Mouse (Mus musculus) neural tube, embryonic 14.5 days (tissue): ENCODE results near the gene Glyctk. TPM values are rescaled to one million over a fixed set of nuclear protein-coding genes. Genes with fewer than 3 reads are reported as not detected.

Experiments
- ATAC-seq: fragments of 200-750 bp; cut with Nextera tagmentation; 2 replicates; pipeline ENCODE4 v1.8.0; 2017; ENCODE audit warnings: low read depth, mild to moderate bottlenecking, moderate TSS enrichment, moderate library complexity
- H3K27ac ChIP-seq: fragments of 300-500 bp; sonication (generic); 2 replicates; pipeline ENCODE4 v1.5.1; 2014; ENCODE audit warnings: low read depth, mild to moderate bottlenecking, control low read depth, low read length, moderate library complexity, mixed read lengths
- H3K27me3 ChIP-seq: fragments of 300-500 bp; sonication (generic); 2 replicates; pipeline ENCODE4 v1.6.1; 2014; ENCODE audit warnings: low read length; ENCODE audit not compliant: control insufficient read depth, insufficient read depth
- H3K36me3 ChIP-seq: fragments of 300-500 bp; sonication (generic); 2 replicates; pipeline ENCODE4 v1.6.1; 2014; ENCODE audit warnings: low read length, mixed read lengths; ENCODE audit not compliant: control insufficient read depth, insufficient read depth
- H3K4me1 ChIP-seq: fragments of 300-500 bp; sonication (generic); 2 replicates; pipeline ENCODE4 v1.6.1; 2014; ENCODE audit warnings: low read length; ENCODE audit not compliant: control insufficient read depth, insufficient read depth
- H3K4me2 ChIP-seq: fragments of 300-500 bp; sonication (generic); 2 replicates; pipeline ENCODE4 v1.6.1; 2014; ENCODE audit warnings: mild to moderate bottlenecking, low read depth, low read length, control low read depth
- H3K4me3 ChIP-seq: fragments of 300-500 bp; sonication (generic); 2 replicates; pipeline ENCODE4 v1.5.1; 2014; ENCODE audit warnings: low read depth, low read length, control low read depth, mixed read lengths
- H3K9ac ChIP-seq: fragments of 300-500 bp; sonication (generic); replicated peaks from 2 replicates; pipeline ENCODE4 v1.6.1; 2014; ENCODE audit warnings: low read depth, mild to moderate bottlenecking, control low read depth, low read length, mixed read lengths
- H3K9me3 ChIP-seq: fragments of 300-500 bp; sonication (generic); 2 replicates; pipeline ENCODE4 v1.6.1; 2016; ENCODE audit warnings: low read length; ENCODE audit not compliant: control insufficient read depth
- WGBS: fragments of 180-500 bp; shearing (Covaris S2); extraction: QIAGEN DNeasy Blood & Tissue Kit; methylation state at CpG from one replicate; pipeline ENCODE4 v1.1.7; 2014; 5-methylcytosine and 5-hydroxymethylcytosine counted together
- polyA plus RNA-seq: library from polyadenylated mRNA; unstranded; fragments of >200 nt; fragmentation: Nextera tagmentation; extraction: Ambion mirVana; gene quantifications from 2 replicates; pipeline ENCODE4 v1.2.1, GENCODE M21; 2014

The Glyctk gene
- polyA plus RNA-seq, 1 experiment from 2014 or later, result 3.3 TPM

DNA sequence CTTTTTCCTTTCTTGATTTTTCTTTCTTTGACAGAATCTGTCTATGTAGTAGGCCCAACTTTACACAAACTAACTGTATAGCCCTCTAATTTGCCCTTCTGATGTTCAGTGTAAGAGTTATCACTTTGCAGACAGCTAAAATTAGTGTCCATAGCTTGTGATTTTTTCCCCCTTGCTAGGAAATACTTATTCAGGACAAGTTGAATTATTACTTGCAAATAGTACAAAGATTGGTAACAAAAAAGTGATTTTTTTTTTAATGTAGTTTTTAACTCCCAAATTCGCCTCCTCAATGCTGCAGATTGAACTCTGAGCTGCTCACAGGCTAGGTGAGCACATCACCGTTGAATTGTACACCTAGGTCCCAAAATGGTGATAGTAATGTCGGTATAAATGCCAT, 22.0 kb upstream of the Glyctk start:
- no peaks in the 10 kb centered on the region for H3K27me3 ChIP-seq
- 89% methylated on average over 3 of the region's 3 CpGs for WGBS
- H3K36me3 ChIP-seq, result peaks cover 63% of the 10 kb centered on the region
- 0 out of 2 replicates have a peak, but pooled peaks cover 4% of the 10 kb centered on the region for H3K4me1 ChIP-seq
- no peaks in the 10 kb centered on the region for H3K9me3 ChIP-seq
- H3K27ac ChIP-seq, result no peak overlapping the region
- no peak overlapping the region for H3K4me2 ChIP-seq
- no peak overlapping the region for H3K9ac ChIP-seq
- H3K4me3 ChIP-seq, result no peak overlapping the region
- no peak for ATAC-seq

DNA sequence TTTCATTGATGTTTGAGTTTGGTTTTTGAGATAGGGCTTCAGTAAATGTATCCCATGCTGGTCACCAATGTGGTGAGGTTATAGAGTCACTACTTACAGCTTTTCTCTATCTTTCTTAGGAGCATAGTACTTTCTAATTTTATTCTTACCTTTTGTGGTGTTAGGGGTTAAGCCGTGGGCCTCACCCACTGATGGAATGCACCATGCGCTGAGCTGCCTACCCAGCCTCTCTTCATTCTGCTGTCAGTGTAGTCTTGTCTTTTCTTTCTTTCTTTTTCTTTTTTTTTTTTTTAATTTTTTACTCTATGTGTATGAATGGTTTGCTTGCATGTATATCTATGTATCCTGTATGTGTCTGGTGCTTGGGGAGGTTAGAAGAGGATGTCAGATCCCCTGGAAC, 21.5 kb upstream of the Glyctk start:
- Histone ChIP-seq H3K27me3 (no peaks in the 10 kb centered on the region), H3K9me3 (no peaks in the 10 kb centered on the region), H3K4me3 (no peak overlapping the region), H3K9ac (no peak overlapping the region), H3K27ac (no peak overlapping the region), H3K4me2 (no peak overlapping the region), H3K4me1 (0 out of 2 replicates have a peak, but pooled peaks cover 9% of the 10 kb centered on the region), H3K36me3 (peaks cover 59% of the 10 kb centered on the region)
- no peak for ATAC-seq
- WGBS, result 94% methylated on average over 2 of the region's 2 CpGs

DNA sequence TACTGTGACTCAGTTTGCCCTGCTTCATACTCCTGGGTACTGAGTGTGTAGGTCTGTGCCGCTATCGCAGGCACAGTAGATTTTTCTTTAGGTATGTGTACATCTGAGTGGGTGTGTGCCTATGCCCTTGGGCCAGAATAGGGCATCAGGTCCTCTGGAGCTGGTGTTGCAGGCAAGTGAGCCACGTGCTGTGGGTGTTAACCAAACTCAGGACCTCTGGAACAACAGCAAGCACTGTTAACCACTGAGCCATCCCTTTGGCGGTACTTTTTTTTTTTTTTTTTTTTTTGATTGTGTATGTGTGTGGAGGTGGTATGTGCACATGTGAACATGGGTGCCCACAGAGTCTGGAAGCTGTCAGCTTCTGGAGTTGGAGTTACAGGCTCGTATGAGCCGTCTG, 19.9 kb upstream of the Glyctk start:
- H3K4me2 ChIP-seq, result no peak overlapping the region
- 89% methylated on average over 6 of the region's 6 CpGs for WGBS
- no peaks in the 10 kb centered on the region for H3K27me3 ChIP-seq
- H3K4me3 ChIP-seq, result no peak overlapping the region
- no peak overlapping the region for H3K27ac ChIP-seq
- ATAC-seq, result no peak
- peaks cover 43% of the 10 kb centered on the region for H3K36me3 ChIP-seq
- H3K9me3 ChIP-seq, result no peaks in the 10 kb centered on the region
- H3K9ac ChIP-seq, result no peak overlapping the region
- peaks cover 24% of the 10 kb centered on the region for H3K4me1 ChIP-seq

DNA sequence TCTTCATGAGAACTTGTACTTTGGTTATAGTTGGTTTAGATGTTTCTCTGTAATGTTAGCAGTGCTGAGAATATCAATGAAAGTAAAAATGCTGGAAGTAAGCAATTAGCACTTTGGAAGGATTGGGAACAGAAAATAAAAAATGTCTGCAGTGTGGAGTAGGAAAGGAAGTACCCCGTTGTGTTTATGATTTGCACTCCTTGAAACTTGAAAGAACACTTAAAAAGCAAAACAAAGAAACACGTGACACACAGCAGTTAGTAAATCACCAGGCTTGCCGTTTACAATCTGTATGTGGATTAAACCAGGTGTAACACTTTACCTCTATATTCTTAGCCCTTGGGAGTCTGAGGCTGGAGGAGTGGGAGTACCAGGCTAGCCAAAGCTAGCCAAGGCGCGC, 18.8 kb upstream of the Glyctk start:
- H3K36me3 ChIP-seq, result peaks cover 36% of the 10 kb centered on the region
- no peak overlapping the region for H3K27ac ChIP-seq
- no peak overlapping the region for H3K9ac ChIP-seq
- H3K9me3 ChIP-seq, result no peaks in the 10 kb centered on the region
- no peak overlapping the region for H3K4me3 ChIP-seq
- H3K4me1 ChIP-seq, result peaks cover 29% of the 10 kb centered on the region
- WGBS, result 73% methylated on average over 5 of the region's 5 CpGs
- no peaks in the 10 kb centered on the region for H3K27me3 ChIP-seq
- no peak for ATAC-seq
- H3K4me2 ChIP-seq, result no peak overlapping the region

DNA sequence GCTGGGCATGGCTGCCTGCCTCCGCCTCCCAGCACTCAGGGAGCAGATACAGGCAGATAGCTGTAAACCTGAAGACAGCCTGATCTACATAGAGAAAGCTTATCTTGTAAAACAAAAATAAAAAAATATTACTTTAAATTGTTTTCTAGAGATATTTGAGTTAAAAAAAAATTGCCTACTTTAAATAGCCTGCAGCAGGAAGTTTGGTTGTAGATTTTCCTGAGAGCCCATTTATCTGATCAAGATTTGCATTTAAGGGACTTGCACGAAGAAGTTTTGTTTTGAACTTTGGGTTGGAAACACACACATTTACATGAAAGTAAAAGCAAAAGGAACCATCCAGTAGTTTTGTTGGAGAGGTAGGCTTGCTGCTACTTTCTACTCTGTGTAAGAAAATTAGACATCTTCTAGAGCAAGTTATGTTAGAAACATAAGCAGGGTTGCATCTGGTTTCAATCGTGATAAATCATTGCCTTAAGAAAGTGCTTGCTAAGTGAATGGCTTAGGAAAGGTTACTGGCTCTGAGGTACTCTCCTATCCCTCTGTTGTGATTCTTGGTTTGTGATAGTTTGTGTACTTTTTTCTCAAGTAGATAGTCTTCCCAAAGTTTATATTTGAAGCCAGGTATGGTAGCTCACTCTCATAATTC, 17.7 kb upstream of the Glyctk start:
- peaks cover 25% of the 10 kb centered on the region for H3K36me3 ChIP-seq
- peaks cover 29% of the 10 kb centered on the region for H3K4me1 ChIP-seq
- ATAC-seq, result no peak
- H3K4me2 ChIP-seq, result no peak overlapping the region
- 85% methylated on average over 3 of the region's 3 CpGs for WGBS
- H3K4me3 ChIP-seq, result no peak overlapping the region
- H3K27ac ChIP-seq, result no peak overlapping the region
- H3K27me3 ChIP-seq, result no peaks in the 10 kb centered on the region
- H3K9me3 ChIP-seq, result no peaks in the 10 kb centered on the region
- no peak overlapping the region for H3K9ac ChIP-seq

DNA sequence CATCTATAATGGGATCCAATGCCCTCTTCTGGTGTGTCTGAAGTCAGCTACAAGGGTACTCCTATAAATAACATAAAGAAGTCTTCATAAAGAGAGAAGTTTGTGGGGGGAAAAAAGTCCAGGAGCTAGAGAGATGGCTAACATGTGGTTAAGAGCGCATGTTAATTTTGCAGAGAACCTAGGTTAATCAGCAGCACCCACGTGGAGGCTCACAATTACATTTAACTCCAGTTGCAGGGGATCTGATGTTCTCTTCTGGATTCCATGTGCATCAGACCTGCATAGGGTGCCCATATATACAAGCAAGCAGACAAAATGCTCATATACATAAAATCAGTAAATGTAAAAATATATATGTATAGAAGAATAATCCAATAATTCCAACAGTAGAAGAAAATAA, 15.4 kb upstream of the Glyctk start:
- no peaks in the 10 kb centered on the region for H3K9me3 ChIP-seq
- peak overlapping the region; percentile 72 for H3K4me2 ChIP-seq
- no peak for ATAC-seq
- H3K9ac ChIP-seq, result no peak overlapping the region
- H3K4me3 ChIP-seq, result peak overlapping the region; percentile 9; the same call in 1 of the 2 replicates
- H3K27ac ChIP-seq, result no peak overlapping the region
- H3K27me3 ChIP-seq, result no peaks in the 10 kb centered on the region
- H3K4me1 ChIP-seq, result peaks cover 34% of the 10 kb centered on the region
- peaks cover 15% of the 10 kb centered on the region for H3K36me3 ChIP-seq
- 71% methylated on average over 2 of the region's 2 CpGs for WGBS

DNA sequence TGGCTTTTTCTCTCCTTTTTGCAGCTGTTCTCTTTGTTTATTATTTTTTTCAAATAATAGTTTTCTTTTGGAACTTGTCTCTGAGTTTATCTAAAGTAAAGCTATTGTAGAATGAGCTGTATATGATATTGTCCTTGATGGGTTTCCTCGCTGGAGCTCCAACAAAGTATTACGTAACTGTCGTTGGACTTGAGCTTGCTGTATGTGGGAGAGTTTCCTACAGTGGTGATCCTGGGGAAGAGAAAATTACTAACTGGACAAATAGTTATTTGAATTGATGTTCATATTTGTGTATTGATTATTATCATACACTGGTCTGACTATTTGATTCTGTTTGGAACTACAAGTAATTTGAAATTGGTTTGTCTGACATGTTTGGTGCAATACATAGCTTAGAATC, 14.6 kb upstream of the Glyctk start:
- 33% methylated on average over 3 of the region's 3 CpGs for WGBS
- H3K4me3 ChIP-seq, result peak overlapping the region; percentile 90
- no peak overlapping the region for H3K27ac ChIP-seq
- peaks cover 34% of the 10 kb centered on the region for H3K4me1 ChIP-seq
- peak overlapping the region; percentile 72 for H3K4me2 ChIP-seq
- no peak for ATAC-seq
- no peaks in the 10 kb centered on the region for H3K27me3 ChIP-seq
- H3K9ac ChIP-seq, result no peak overlapping the region
- H3K9me3 ChIP-seq, result no peaks in the 10 kb centered on the region
- H3K36me3 ChIP-seq, result peaks cover 9% of the 10 kb centered on the region

DNA sequence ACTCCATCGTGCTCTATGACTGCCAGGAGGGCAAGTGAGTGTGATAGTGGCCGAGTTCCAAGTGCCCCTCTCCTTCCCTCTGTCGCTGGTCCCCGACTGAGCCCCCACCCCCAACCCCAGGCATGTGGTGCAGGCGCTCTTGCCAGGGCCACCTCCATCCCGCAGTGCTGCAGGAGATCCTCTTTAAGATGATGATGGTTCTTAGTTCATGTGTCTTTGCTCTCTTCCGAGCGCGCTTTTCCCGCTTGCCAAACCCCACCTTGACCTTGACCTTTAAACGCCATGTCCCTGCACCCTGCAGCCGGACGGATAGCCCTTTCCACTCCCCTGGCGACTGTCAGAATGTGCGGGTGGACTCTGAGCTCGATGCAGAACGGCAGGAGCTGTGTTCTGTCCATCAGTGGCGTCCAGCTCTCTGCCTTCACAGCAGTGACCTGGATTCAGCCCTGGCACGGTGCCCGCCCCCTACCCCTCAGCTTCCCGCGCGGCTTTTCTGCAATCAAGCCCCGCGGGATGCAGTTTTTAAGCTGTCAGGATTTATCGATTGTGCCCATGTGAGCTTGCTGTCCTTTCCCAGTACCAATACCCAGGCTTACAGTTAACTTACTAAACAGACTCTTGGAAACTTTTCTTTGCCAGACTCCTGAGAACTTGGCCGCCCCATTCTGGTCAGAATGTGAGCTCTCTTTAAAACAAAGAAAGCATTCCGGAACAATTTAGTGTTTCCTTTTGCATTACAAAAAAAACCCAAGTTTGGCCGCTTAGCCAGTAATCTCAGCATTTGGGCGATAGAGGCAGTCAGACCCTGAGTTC, 13.6 kb upstream of the Glyctk start:
- 1% methylated on average over 30 of the region's 30 CpGs for WGBS
- H3K4me1 ChIP-seq, result peaks cover 34% of the 10 kb centered on the region

More for the DNA sequence above, 13.6 kb upstream of the Glyctk start:
- no peaks in the 10 kb centered on the region for H3K9me3 ChIP-seq
- no peaks in the 10 kb centered on the region for H3K27me3 ChIP-seq
- peak overlapping the region; percentile 72 for H3K4me2 ChIP-seq
- peak; percentile 71 for ATAC-seq
- H3K9ac ChIP-seq, result peak overlapping the region; percentile 95
- H3K27ac ChIP-seq, result peak overlapping the region; percentile 98
- H3K4me3 ChIP-seq, result peak overlapping the region; percentile 90
- H3K36me3 ChIP-seq, result no peaks in the 10 kb centered on the region
